Mouse (Mus musculus) heart, postnatal 36 days (tissue): ENCODE results near the gene Mast3. TPM values are rescaled to one million over a fixed set of nuclear protein-coding genes. Genes with fewer than 3 reads are reported as not detected.

Source experiments
- DNase-seq, 2 experiments: peaks; one replicate each; pipeline ENCODE4 v3.0.0; 2021 to 2022
- intact Hi-C: fragments of 180-260 bp; cut with DNase I; formaldehyde crosslinking; loops from one replicate; pipeline ENCODE4 v1.15.1; 2025
- total RNA-seq, 2 experiments: library from RNA; stranded (reverse); gene quantifications; 2 replicates each; pipeline ENCODE4 v1.2.3; 2021

Mast3 gene
- total RNA-seq, 2 experiments from 2014 or later, result 6.4 to 8.9 TPM

GRCm38 (mm10) chr8:70789046-70789445 is 15.8 kb downstream of the Mast3 start:
- no peak for DNase-seq
- intact Hi-C loops, result no loop called here

- intact Hi-C loops, result no loop called here
- no peak for DNase-seq
Observed at GRCm38 (mm10) chr8:70787941-70788667, 16.8 kb downstream of the Mast3 start.

- intact Hi-C loops, result no loop called here
- DNase-seq, result no peak
Observed at GRCm38 (mm10) chr8:70787051-70787445, 17.8 kb downstream of the Mast3 start.

GRCm38 (mm10) chr8:70786291-70787050 is 18.4 kb downstream of the Mast3 start:
- no peak for DNase-seq
- intact Hi-C loops, result no loop called here

GRCm38 (mm10) chr8:70780093-70780492 is 24.8 kb downstream of the Mast3 start:
- no peak for DNase-seq
- intact Hi-C loops, result no loop called here

GRCm38 (mm10) chr8:70776496-70777444 is 28.1 kb downstream of the Mast3 start, which contains the start of gene Pik3r2:
Gene Pik3r2 (minus strand): TSS chr8:70776713.
- peak; percentile 99 for DNase-seq
- intact Hi-C loops, result loop anchor here (2.0 kb wide), 1 partner anchor 16 kb away; no protein-coding TSS in a partner anchor

GRCm38 (mm10) chr8:70775851-70776495 is 28.9 kb downstream of the Mast3 start:
- no peak for DNase-seq
- intact Hi-C loops, result loop anchor here (2.0 kb wide), 1 partner anchor 17 kb away; no protein-coding TSS in a partner anchor

- intact Hi-C loops, result no loop called here
- DNase-seq, result no peak
Observed at GRCm38 (mm10) chr8:70775227-70775626, 29.6 kb downstream of the Mast3 start.

- intact Hi-C loops, result loop anchor here (5.0 kb wide), 1 partner anchor 68 kb away; no protein-coding TSS in a partner anchor
- no peak for DNase-seq
Observed at GRCm38 (mm10) chr8:70774740-70775139, 30.1 kb downstream of the Mast3 start.

GRCm38 (mm10) chr8:70773833-70774232 is 31.0 kb downstream of the Mast3 start:
- peak; percentile 83 to 86 for DNase-seq
- intact Hi-C loops, result loop anchor here (5.0 kb wide), 1 partner anchor 68 kb away; no protein-coding TSS in a partner anchor

GRCm38 (mm10) chr8:70773410-70773809 is 31.4 kb downstream of the Mast3 start:
- intact Hi-C loops, result loop anchor here (5.0 kb wide), 1 partner anchor 69 kb away; no protein-coding TSS in a partner anchor
- no peak for DNase-seq

GRCm38 (mm10) chr8:70772890-70773289 is 32.0 kb downstream of the Mast3 start:
- DNase-seq, result no peak
- intact Hi-C loops, result loop anchor here (5.0 kb wide), 1 partner anchor 69 kb away; no protein-coding TSS in a partner anchor

GRCm38 (mm10) chr8:70772075-70772474 is 32.8 kb downstream of the Mast3 start:
- DNase-seq, result no peak
- intact Hi-C loops, result loop anchor here (5.0 kb wide), 1 partner anchor 70 kb away; no protein-coding TSS in a partner anchor

- intact Hi-C loops, result loop anchor here (2.0 to 5.0 kb wide), 2 partner anchors 50 to 71 kb away; no protein-coding TSS in a partner anchor
- DNase-seq, result no peak
Observed at GRCm38 (mm10) chr8:70771217-70771616, 33.6 kb downstream of the Mast3 start.

GRCm38 (mm10) chr8:70770748-70771147 is 34.1 kb downstream of the Mast3 start:
- DNase-seq, result no peak
- intact Hi-C loops, result loop anchor here (2.0 to 5.0 kb wide), 2 partner anchors 50 to 72 kb away; no protein-coding TSS in a partner anchor

GRCm38 (mm10) chr8:70769858-70770257 is 35.0 kb downstream of the Mast3 start:
- intact Hi-C loops, result loop anchor here (1.0 to 5.0 kb wide), 3 partner anchors 50 to 72 kb away; no protein-coding TSS in a partner anchor
- DNase-seq, result no peak

- intact Hi-C loops, result loop anchor here (1.0 kb wide), 1 partner anchor 49 kb away; no protein-coding TSS in a partner anchor
- DNase-seq, result peak; percentile 94 to 98
Observed at GRCm38 (mm10) chr8:70769359-70769758, 35.5 kb downstream of the Mast3 start.

GRCm38 (mm10) chr8:70768956-70769355 is 35.9 kb downstream of the Mast3 start:
- intact Hi-C loops, result loop anchor here (1.0 kb wide), 1 partner anchor 49 kb away; no protein-coding TSS in a partner anchor
- DNase-seq, result no peak

- DNase-seq, result no peak
- intact Hi-C loops, result no loop called here
Observed at GRCm38 (mm10) chr8:70768231-70768776, 36.5 kb downstream of the Mast3 start.
